Comparison of ENCODE assay signal across 8 mouse cellular contexts in genomic region chr7:29815061-29815784, GRCm38 (mm10). TPM values are rescaled to one million over a fixed set of nuclear protein-coding genes. Genes with fewer than 3 reads are reported as not detected.
DNase-seq lines count a peak whose midpoint lies in the region; ATAC-seq lines count a peak whose summit lies in the region.

No protein-coding gene starts in this region.

- H3K27me3 ChIP-seq in kidney, embryonic 16.5 days (ENCODE audit: insufficient read depth, low read length) = no peaks in the 10 kb centered on the region
- no peaks in the 10 kb centered on the region for H3K27me3 ChIP-seq in hindbrain, embryonic 11.5 days (ENCODE audit: control insufficient read depth, insufficient read depth, low read length)
- no peaks in the 10 kb centered on the region for H3K27me3 ChIP-seq in midbrain, embryonic 10.5 days (ENCODE audit: low read depth, poor library complexity, severe bottlenecking)

- H3K4me1 ChIP-seq in kidney, embryonic 16.5 days (ENCODE audit: insufficient read depth, low read length) = peaks cover 27% of the 10 kb centered on the region
- no peaks in the 10 kb centered on the region; the same call in none of the 2 replicates for H3K4me1 ChIP-seq in hindbrain, embryonic 11.5 days (replicated peaks; ENCODE audit: control insufficient read depth, insufficient read depth, low read length)
- H3K4me1 ChIP-seq in midbrain, embryonic 10.5 days = peaks cover 36% of the 10 kb centered on the region

- H3K9ac ChIP-seq in kidney, embryonic 16.5 days (replicated peaks; ENCODE audit: low read length) = peak overlapping the region; percentile 76
- peak overlapping the region; percentile 83 for H3K9ac ChIP-seq in hindbrain, embryonic 11.5 days (ENCODE audit: low read depth, low read length)

- 0 out of 2 replicates have a peak, but pooled peaks cover 2% of the 10 kb centered on the region for H3K9me3 ChIP-seq in kidney, embryonic 16.5 days (ENCODE audit: low read length)
- no peaks in the 10 kb centered on the region for H3K9me3 ChIP-seq in hindbrain, embryonic 11.5 days (ENCODE audit: control insufficient read depth, low read length)
- peaks cover 3% of the 10 kb centered on the region; the same call in 1 of the 2 replicates for H3K9me3 ChIP-seq in midbrain, embryonic 10.5 days (replicated peaks)

- WGBS in kidney, embryonic 16.5 days = 5% methylated on average over 12 of the region's 12 CpGs
- 6% methylated on average over 12 of the region's 12 CpGs for WGBS in hindbrain, embryonic 11.5 days
- 2% methylated on average over 12 of the region's 12 CpGs for WGBS in midbrain, embryonic 10.5 days

- peak overlapping the region; percentile 90 for H3K4me2 ChIP-seq in kidney, embryonic 16.5 days (replicated peaks; ENCODE audit: low read depth, low read length)
- H3K4me2 ChIP-seq in hindbrain, embryonic 11.5 days (replicated peaks; ENCODE audit: low read depth, low read length) = peak overlapping the region; percentile 71

- peak overlapping the region; percentile 65 for H3K4me3 ChIP-seq in kidney, embryonic 16.5 days (ENCODE audit: low read length)
- H3K4me3 ChIP-seq in hindbrain, embryonic 11.5 days (ENCODE audit: low read depth, low read length) = peak overlapping the region; percentile 68
- peak overlapping the region; percentile 64 for H3K4me3 ChIP-seq in midbrain, embryonic 10.5 days

- DNase-seq in kidney, postnatal 4 days = no peak
- DNase-seq in c-Kit-positive CD71-positive TER-119-negative erythroid progenitor cells, embryonic 14.5 days (ENCODE audit: low read depth) = peak; percentile 17
- DNase-seq in hindbrain, embryonic 11.5 days (ENCODE audit: low spot score) = peak; percentile 11
- DNase-seq in midbrain, embryonic 10.5 days (ENCODE audit: low spot score) = no peak
- DNase-seq in adipocyte (ENCODE audit: low spot score) = no peak
- no peak for DNase-seq in yolk sac, embryonic 10.5 days (ENCODE audit: low spot score)
- no peak for DNase-seq in adrenal gland, postnatal 10 days

- peak overlapping the region; percentile 41 for H3K27ac ChIP-seq in kidney, embryonic 16.5 days (ENCODE audit: low read length)
- H3K27ac ChIP-seq in hindbrain, embryonic 11.5 days (ENCODE audit: low read depth, low read length) = peak overlapping the region; percentile 32; the same call in 1 of the 2 replicates
- peak overlapping the region; percentile 78 for H3K27ac ChIP-seq in midbrain, embryonic 10.5 days (replicated peaks)

- ATAC-seq in kidney, embryonic 16.5 days (ENCODE audit: low FRiP score, low TSS enrichment) = peak; percentile 25
- peak; percentile 57 for ATAC-seq in hindbrain, embryonic 11.5 days (ENCODE audit: low FRiP score)

- 0 out of 2 replicates have a peak, but pooled peaks cover 3% of the 10 kb centered on the region for H3K36me3 ChIP-seq in kidney, embryonic 16.5 days (ENCODE audit: insufficient read depth, low read length)
- no peaks in the 10 kb centered on the region for H3K36me3 ChIP-seq in hindbrain, embryonic 11.5 days (ENCODE audit: control insufficient read depth, insufficient read depth, low read length)
- peaks cover 10% of the 10 kb centered on the region for H3K36me3 ChIP-seq in midbrain, embryonic 10.5 days

RNA-seq across cellular contexts. Expression of gene Zfp790, which starts 0.7 kb away (rescaled TPM):
- 15.1 and 15.8 TPM in 2 replicates for polyA plus RNA-seq in kidney, embryonic 16.5 days (2015; fragmentation: Nextera tagmentation; extraction: Ambion mirVana)
- 19.7 and 24.7 TPM in 2 replicates for polyA plus RNA-seq in hindbrain, embryonic 11.5 days (2014; fragmentation: Nextera tagmentation; extraction: Ambion mirVana)
- polyA plus RNA-seq in midbrain, embryonic 10.5 days (2016; fragmentation: Nextera tagmentation; extraction: Ambion mirVana) = 12.7 and 17.5 TPM in 2 replicates
- total RNA-seq in adrenal gland, postnatal 10 days (2021) = 10 to 100 TPM; 12.9 to 19.8 TPM

RNA-seq across cellular contexts. Expression of gene Zfp30, which starts 31.4 kb away (rescaled TPM):
- polyA plus RNA-seq in kidney, embryonic 16.5 days (2015; fragmentation: Nextera tagmentation; extraction: Ambion mirVana) = 7.7 and 8.1 TPM in 2 replicates
- 8.2 and 8.5 TPM in 2 replicates for polyA plus RNA-seq in hindbrain, embryonic 11.5 days (2014; fragmentation: Nextera tagmentation; extraction: Ambion mirVana)
- polyA plus RNA-seq in midbrain, embryonic 10.5 days (2016; fragmentation: Nextera tagmentation; extraction: Ambion mirVana) = 6.8 and 8.3 TPM in 2 replicates
- 1 to 10 TPM; 3.0 to 4.8 TPM for total RNA-seq in adrenal gland, postnatal 10 days (2021)

RNA-seq across cellular contexts. Expression of gene Zfp940, which starts 38.2 kb away (rescaled TPM):
- polyA plus RNA-seq in kidney, embryonic 16.5 days (2015; fragmentation: Nextera tagmentation; extraction: Ambion mirVana) = 6.0 and 6.4 TPM in 2 replicates
- polyA plus RNA-seq in hindbrain, embryonic 11.5 days (2014; fragmentation: Nextera tagmentation; extraction: Ambion mirVana) = 10.7 and 12.4 TPM in 2 replicates
- polyA plus RNA-seq in midbrain, embryonic 10.5 days (2016; fragmentation: Nextera tagmentation; extraction: Ambion mirVana) = 9.7 and 10.3 TPM in 2 replicates
- total RNA-seq in adrenal gland, postnatal 10 days (2021) = 1 to 10 TPM in 1 of 2 experiments, under 1 TPM in 1; 0.87 to 1.2 TPM

RNA-seq across cellular contexts. Expression of gene Zfp420, which starts 44.6 kb away (rescaled TPM):
- 8.0 and 9.3 TPM in 2 replicates for polyA plus RNA-seq in kidney, embryonic 16.5 days (2015; fragmentation: Nextera tagmentation; extraction: Ambion mirVana)
- 11.7 and 13.5 TPM in 2 replicates for polyA plus RNA-seq in hindbrain, embryonic 11.5 days (2014; fragmentation: Nextera tagmentation; extraction: Ambion mirVana)
- polyA plus RNA-seq in midbrain, embryonic 10.5 days (2016; fragmentation: Nextera tagmentation; extraction: Ambion mirVana) = 8.8 and 9.3 TPM in 2 replicates
- 1 to 10 TPM; 3.6 to 4.3 TPM for total RNA-seq in adrenal gland, postnatal 10 days (2021)

RNA-seq across cellular contexts. Expression of gene Zfp84, which starts 46.9 kb away (rescaled TPM):
- polyA plus RNA-seq in kidney, embryonic 16.5 days (2015; fragmentation: Nextera tagmentation; extraction: Ambion mirVana) = 15.3 and 17.4 TPM in 2 replicates
- polyA plus RNA-seq in hindbrain, embryonic 11.5 days (2014; fragmentation: Nextera tagmentation; extraction: Ambion mirVana) = 17.9 and 19.1 TPM in 2 replicates
- polyA plus RNA-seq in midbrain, embryonic 10.5 days (2016; fragmentation: Nextera tagmentation; extraction: Ambion mirVana) = 10.9 and 14.6 TPM in 2 replicates
- total RNA-seq in adrenal gland, postnatal 10 days (2021) = 10 to 100 TPM; 13.9 to 14.2 TPM

Comparison
In these comparisons a context has a peak if more than half of its experiments do, and no peak if none do; other contexts are left out.
1. DNase-seq: peak in c-Kit-positive CD71-positive TER-119-negative erythroid progenitor cells, embryonic 14.5 days (single experiment) and hindbrain, embryonic 11.5 days (single experiment); none in kidney, postnatal 4 days (0 of 2), midbrain, embryonic 10.5 days (single experiment), adipocyte (single experiment), yolk sac, embryonic 10.5 days (single experiment) and adrenal gland, postnatal 10 days (single experiment).
2. Peak in every context shown above with its lines, with median percentiles within 50 percentile points of each other: H3K27ac ChIP-seq and H3K4me3 ChIP-seq.